Mouse (Mus musculus): ENCODE results near the gene Rpl37.

GRCm38 (mm10) chr15:5102312-5102711 lies 14.1 kb upstream of the Rpl37 start:
- TF ChIP-seq POLR2A (IDR thresholded peaks at IDR 0.05; ENCODE audit: low read depth, low read length) (no peak), CTCF (conservative IDR thresholded peaks at IDR 0.05; ENCODE audit: insufficient read depth, insufficient read length, low read depth, low read length) (no peak)

Data from kidney, adult 2 months (tissue).